Mouse (Mus musculus): ENCODE data around the gene Pip5k1a. TPM values are rescaled to one million over a fixed set of nuclear protein-coding genes. Genes with fewer than 3 reads are reported as not detected.
"Not testable (repeated sequence)": the region's sequence is repeated elsewhere in the genome, so short reads cannot be mapped to it uniquely, and the experiment has no call there.

The Pip5k1a gene
- polyA plus RNA-seq, 1 experiment from 2014 or later, result 13.7 TPM

- H3K4me2 ChIP-seq (ENCODE audit: low read depth, low read length), result no peak overlapping the region
- no peak overlapping the region for H3K9ac ChIP-seq (ENCODE audit: low read depth, low read length)
- ATAC-seq (ENCODE audit: low read depth) (no peak), DNase-seq (ENCODE audit: low spot score) (no peak)
- 63% methylated on average over 2 of the region's 2 CpGs for WGBS
- no peaks in the 10 kb centered on the region for H3K9me3 ChIP-seq (ENCODE audit: control insufficient read depth, low read length)
- H3K27me3 ChIP-seq (replicated peaks; ENCODE audit: control insufficient read depth, insufficient read depth, low read length), result no peaks in the 10 kb centered on the region
- no peak overlapping the region for H3K4me3 ChIP-seq (ENCODE audit: low read depth, low read length)
- H3K27ac ChIP-seq (replicated peaks; ENCODE audit: low read depth, low read length), result no peak overlapping the region
- H3K36me3 ChIP-seq (ENCODE audit: control insufficient read depth, insufficient read depth, low read length), result peaks cover 9% of the 10 kb centered on the region
- peaks cover 20% of the 10 kb centered on the region for H3K4me1 ChIP-seq (ENCODE audit: control insufficient read depth, insufficient read depth, low read length)
Measured at GRCm38 (mm10) chr3:95107898-95108297, 1.2 kb upstream of the Pip5k1a start.

- H3K27me3 ChIP-seq (replicated peaks; ENCODE audit: control insufficient read depth, insufficient read depth, low read length); ATAC-seq (ENCODE audit: low read depth); DNase-seq (ENCODE audit: low spot score); H3K27ac ChIP-seq (replicated peaks; ENCODE audit: low read depth, low read length); H3K9me3 ChIP-seq (ENCODE audit: control insufficient read depth, low read length): not testable (repeated sequence)
- H3K4me1 ChIP-seq (ENCODE audit: control insufficient read depth, insufficient read depth, low read length), result peaks cover 15% of the 10 kb centered on the region
- 0 out of 2 replicates have a peak overlapping the region, but pooled peaks have one; percentile 53 for H3K9ac ChIP-seq (ENCODE audit: low read depth, low read length)
- peak overlapping the region; percentile 90 for H3K4me3 ChIP-seq (ENCODE audit: low read depth, low read length)
- H3K36me3 ChIP-seq (ENCODE audit: control insufficient read depth, insufficient read depth, low read length), result peaks cover 14% of the 10 kb centered on the region
- peak overlapping the region; percentile 79 for H3K4me2 ChIP-seq (ENCODE audit: low read depth, low read length)
Measured at GRCm38 (mm10) chr3:95107308-95107707, 578 bp upstream of the Pip5k1a start.

- peaks cover 17% of the 10 kb centered on the region for H3K36me3 ChIP-seq (ENCODE audit: control insufficient read depth, insufficient read depth, low read length)
- no peaks in the 10 kb centered on the region for H3K27me3 ChIP-seq (replicated peaks; ENCODE audit: control insufficient read depth, insufficient read depth, low read length)
- DNase-seq (ENCODE audit: low spot score) (no peak), ATAC-seq (ENCODE audit: low read depth) (no peak)
- H3K4me2 ChIP-seq (ENCODE audit: low read depth, low read length), result peak overlapping the region; percentile 80
- H3K4me1 ChIP-seq (ENCODE audit: control insufficient read depth, insufficient read depth, low read length), result peaks cover 8% of the 10 kb centered on the region
- under 1% methylated on average over 16 of the region's 16 CpGs for WGBS
- H3K9ac ChIP-seq (ENCODE audit: low read depth, low read length), result peak overlapping the region; percentile 84
- H3K27ac ChIP-seq (replicated peaks; ENCODE audit: low read depth, low read length), result peak overlapping the region; percentile 87
- H3K4me3 ChIP-seq (ENCODE audit: low read depth, low read length), result peak overlapping the region; percentile 90
- H3K9me3 ChIP-seq (ENCODE audit: control insufficient read depth, low read length), result no peaks in the 10 kb centered on the region
Measured at GRCm38 (mm10) chr3:95105586-95106337, 968 bp downstream of the Pip5k1a start.

- Histone ChIP-seq H3K4me3 (ENCODE audit: low read depth, low read length) (peak overlapping the region; percentile 90), H3K4me2 (ENCODE audit: low read depth, low read length) (peak overlapping the region; percentile 80), H3K27me3 (replicated peaks; ENCODE audit: control insufficient read depth, insufficient read depth, low read length) (no peaks in the 10 kb centered on the region), H3K9ac (ENCODE audit: low read depth, low read length) (peak overlapping the region; percentile 84), H3K9me3 (ENCODE audit: control insufficient read depth, low read length) (no peaks in the 10 kb centered on the region), H3K36me3 (ENCODE audit: control insufficient read depth, insufficient read depth, low read length) (peaks cover 17% of the 10 kb centered on the region), H3K4me1 (ENCODE audit: control insufficient read depth, insufficient read depth, low read length) (peaks cover 8% of the 10 kb centered on the region), H3K27ac (replicated peaks; ENCODE audit: low read depth, low read length) (no peak overlapping the region)
- no peak for ATAC-seq (ENCODE audit: low read depth)
- no peak for DNase-seq (ENCODE audit: low spot score)
- WGBS, result 60% methylated on average over 4 of the region's 4 CpGs
Measured at GRCm38 (mm10) chr3:95105121-95105520, 1.6 kb downstream of the Pip5k1a start.

- no peak for DNase-seq (ENCODE audit: low spot score)
- H3K27ac ChIP-seq (replicated peaks; ENCODE audit: low read depth, low read length), result no peak overlapping the region
- no peak overlapping the region for H3K9ac ChIP-seq (ENCODE audit: low read depth, low read length)
- WGBS, result 33% methylated on average over 2 of the region's 2 CpGs
- H3K4me1 ChIP-seq (ENCODE audit: control insufficient read depth, insufficient read depth, low read length), result peaks cover 8% of the 10 kb centered on the region
- ATAC-seq (ENCODE audit: low read depth), result no peak
- H3K4me3 ChIP-seq (ENCODE audit: low read depth, low read length), result no peak overlapping the region
- H3K36me3 ChIP-seq (ENCODE audit: control insufficient read depth, insufficient read depth, low read length), result peaks cover 24% of the 10 kb centered on the region
- no peak overlapping the region for H3K4me2 ChIP-seq (ENCODE audit: low read depth, low read length)
- H3K27me3 ChIP-seq (replicated peaks; ENCODE audit: control insufficient read depth, insufficient read depth, low read length), result no peaks in the 10 kb centered on the region
- no peaks in the 10 kb centered on the region for H3K9me3 ChIP-seq (ENCODE audit: control insufficient read depth, low read length)
Measured at GRCm38 (mm10) chr3:95100854-95101253, 5.9 kb downstream of the Pip5k1a start.

GRCm38 (mm10) chr3:95088071-95088470, 18.7 kb downstream of the Pip5k1a start:
- Histone ChIP-seq H3K4me2 (ENCODE audit: low read depth, low read length) (no peak overlapping the region), H3K36me3 (ENCODE audit: control insufficient read depth, insufficient read depth, low read length) (peaks cover 8% of the 10 kb centered on the region; the same call in 1 of the 2 replicates), H3K9ac (ENCODE audit: low read depth, low read length) (no peak overlapping the region), H3K4me3 (ENCODE audit: low read depth, low read length) (no peak overlapping the region), H3K27ac (replicated peaks; ENCODE audit: low read depth, low read length) (no peak overlapping the region), H3K9me3 (ENCODE audit: control insufficient read depth, low read length) (no peaks in the 10 kb centered on the region), H3K27me3 (replicated peaks; ENCODE audit: control insufficient read depth, insufficient read depth, low read length) (no peaks in the 10 kb centered on the region), H3K4me1 (ENCODE audit: control insufficient read depth, insufficient read depth, low read length) (no peaks in the 10 kb centered on the region)
- no peak for DNase-seq (ENCODE audit: low spot score)
- no peak for ATAC-seq (ENCODE audit: low read depth)
- 97% methylated on average over 1 of the region's 1 CpGs for WGBS

- Histone ChIP-seq H3K36me3 (ENCODE audit: control insufficient read depth, insufficient read depth, low read length) (peaks cover 90% of the 10 kb centered on the region), H3K4me3 (ENCODE audit: low read depth, low read length) (no peak overlapping the region), H3K4me2 (ENCODE audit: low read depth, low read length) (no peak overlapping the region), H3K9ac (ENCODE audit: low read depth, low read length) (no peak overlapping the region), H3K27me3 (replicated peaks; ENCODE audit: control insufficient read depth, insufficient read depth, low read length) (no peaks in the 10 kb centered on the region), H3K9me3 (ENCODE audit: control insufficient read depth, low read length) (no peaks in the 10 kb centered on the region), H3K4me1 (ENCODE audit: control insufficient read depth, insufficient read depth, low read length) (no peaks in the 10 kb centered on the region), H3K27ac (replicated peaks; ENCODE audit: low read depth, low read length) (no peak overlapping the region)
- no peak for ATAC-seq (ENCODE audit: low read depth)
- no peak for DNase-seq (ENCODE audit: low spot score)
- 87% methylated on average over 2 of the region's 2 CpGs for WGBS
Measured at GRCm38 (mm10) chr3:95071606-95072005, 35.1 kb downstream of the Pip5k1a start.

GRCm38 (mm10) chr3:95066570-95066969, 40.2 kb downstream of the Pip5k1a start:
- no peak for DNase-seq (ENCODE audit: low spot score)
- H3K9me3 ChIP-seq (ENCODE audit: control insufficient read depth, low read length), result no peaks in the 10 kb centered on the region
- H3K4me1 ChIP-seq (ENCODE audit: control insufficient read depth, insufficient read depth, low read length), result no peaks in the 10 kb centered on the region
- peaks cover 96% of the 10 kb centered on the region for H3K36me3 ChIP-seq (ENCODE audit: control insufficient read depth, insufficient read depth, low read length)
- H3K4me3 ChIP-seq (ENCODE audit: low read depth, low read length), result no peak overlapping the region
- H3K27me3 ChIP-seq (replicated peaks; ENCODE audit: control insufficient read depth, insufficient read depth, low read length), result no peaks in the 10 kb centered on the region
- no peak overlapping the region for H3K9ac ChIP-seq (ENCODE audit: low read depth, low read length)
- ATAC-seq (ENCODE audit: low read depth), result no peak
- H3K4me2 ChIP-seq (ENCODE audit: low read depth, low read length), result no peak overlapping the region
- no peak overlapping the region for H3K27ac ChIP-seq (replicated peaks; ENCODE audit: low read depth, low read length)
- WGBS, result 87% methylated on average over 11 of the region's 11 CpGs

GRCm38 (mm10) chr3:95066095-95066494, 40.6 kb downstream of the Pip5k1a start:
- no peak for DNase-seq (ENCODE audit: low spot score)
- Histone ChIP-seq H3K27ac (replicated peaks; ENCODE audit: low read depth, low read length) (no peak overlapping the region), H3K4me2 (ENCODE audit: low read depth, low read length) (no peak overlapping the region), H3K27me3 (replicated peaks; ENCODE audit: control insufficient read depth, insufficient read depth, low read length) (no peaks in the 10 kb centered on the region), H3K36me3 (ENCODE audit: control insufficient read depth, insufficient read depth, low read length) (peaks cover 96% of the 10 kb centered on the region), H3K9ac (ENCODE audit: low read depth, low read length) (no peak overlapping the region), H3K9me3 (ENCODE audit: control insufficient read depth, low read length) (no peaks in the 10 kb centered on the region), H3K4me3 (ENCODE audit: low read depth, low read length) (no peak overlapping the region), H3K4me1 (ENCODE audit: control insufficient read depth, insufficient read depth, low read length) (no peaks in the 10 kb centered on the region)
- 89% methylated on average over 6 of the region's 6 CpGs for WGBS
- no peak for ATAC-seq (ENCODE audit: low read depth)
